Mouse (Mus musculus) naive thymus-derived CD4-positive, alpha-beta T cell, adult 2 months (primary cell): ENCODE data around the gene Pnrc1.

ENCODE experiments used
- DNase-seq: peaks from one replicate; pipeline ENCODE4 v3.0.0-alpha.2; 2011; ENCODE audit warnings: low read depth

Pnrc1 gene

DNA sequence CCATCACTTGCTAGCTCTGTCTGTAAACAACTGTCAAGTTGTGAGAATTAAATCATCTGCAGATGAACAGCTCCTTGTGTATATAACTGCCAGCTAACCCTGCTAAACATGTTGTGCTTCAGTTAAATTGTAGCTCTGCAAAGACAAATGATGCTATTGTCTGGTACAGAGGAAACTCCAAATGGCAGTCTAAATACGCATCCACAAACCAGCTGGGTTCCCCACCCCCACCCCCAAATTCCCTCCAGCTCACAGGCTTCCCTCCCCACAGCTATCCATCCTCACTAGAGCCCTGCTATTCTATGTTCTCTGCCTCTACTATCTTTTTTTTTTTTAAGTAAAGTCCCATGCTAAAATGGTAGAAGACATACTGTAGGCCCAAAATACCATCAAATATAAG lies 68.1 kb downstream of the Pnrc1 start:
- DNase-seq: no peak

- peak; percentile 80 for DNase-seq
Measured at GRCm38 (mm10) chr4:33208881-33209841, 80.8 kb downstream of the Pnrc1 start, which contains the start of gene Srsf12. Gene Srsf12 (plus strand): TSS chr4:33208991.

DNA sequence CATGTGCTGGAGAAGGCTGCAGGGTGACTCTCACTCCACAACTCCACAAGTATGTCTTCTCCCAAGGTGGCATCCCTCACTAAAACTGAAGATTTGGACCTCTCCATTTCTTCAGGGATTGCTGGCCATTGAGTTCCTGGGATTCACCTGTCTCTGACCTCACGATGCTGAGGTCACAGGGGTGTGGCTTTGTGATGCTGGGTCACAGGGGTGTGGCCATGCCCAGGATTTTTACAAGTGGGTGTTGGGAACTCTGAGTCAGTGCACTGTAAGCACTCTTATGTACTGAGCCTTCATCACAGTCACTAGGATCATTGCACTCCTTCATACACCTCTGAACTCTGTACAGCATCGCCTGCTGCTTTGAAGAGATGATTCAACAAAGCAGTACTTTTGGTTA lies 82.4 kb downstream of the Pnrc1 start:
- DNase-seq: no peak

- peak; percentile 70 for DNase-seq
Measured at GRCm38 (mm10) chr4:33204682-33205081, 85.3 kb downstream of the Pnrc1 start.

DNA sequence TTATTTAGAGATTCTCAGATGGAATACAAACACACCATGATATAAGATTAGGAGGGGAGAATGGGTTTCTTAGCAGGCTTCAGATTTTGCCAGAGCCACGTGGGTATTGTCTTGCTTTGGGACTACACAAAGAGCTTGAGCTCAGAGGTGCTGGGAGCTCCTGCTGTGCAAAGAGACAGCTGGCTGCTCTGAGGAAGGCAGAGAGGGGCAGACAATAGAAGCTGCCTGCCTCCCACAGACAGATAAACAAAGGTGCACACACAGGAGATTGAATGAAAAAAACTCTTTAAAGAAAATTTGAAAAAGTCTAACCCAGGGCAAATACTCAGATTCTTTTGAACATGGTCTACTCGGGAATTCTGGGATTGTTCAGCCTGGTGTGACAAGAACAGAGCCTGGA lies 91.8 kb downstream of the Pnrc1 start:
- DNase-seq: no peak
